Mouse (Mus musculus) CD4-positive, CD25-positive, alpha-beta regulatory T cell, adult 4 months (primary cell): ENCODE results near the gene Hdac4. TPM values are rescaled to one million over a fixed set of nuclear protein-coding genes. Genes with fewer than 3 reads are reported as not detected.
A peak's percentile ranks its signal among the peaks of the same experiment; 100 is the strongest.

Experiments
- ATAC-seq: one replicate; pipeline ENCODE4 v1.8.0; 2017
- polyA plus RNA-seq, 2 experiments: library from polyadenylated mRNA; unstranded; fragments of 100-300 nt; shearing (Covaris generic); gene quantifications; one replicate each; pipeline ENCODE4 v1.2.1; 2017

Gene Hdac4
- polyA plus RNA-seq, 2 experiments from 2014 or later: 61.6 to 72.5 TPM

DNA sequence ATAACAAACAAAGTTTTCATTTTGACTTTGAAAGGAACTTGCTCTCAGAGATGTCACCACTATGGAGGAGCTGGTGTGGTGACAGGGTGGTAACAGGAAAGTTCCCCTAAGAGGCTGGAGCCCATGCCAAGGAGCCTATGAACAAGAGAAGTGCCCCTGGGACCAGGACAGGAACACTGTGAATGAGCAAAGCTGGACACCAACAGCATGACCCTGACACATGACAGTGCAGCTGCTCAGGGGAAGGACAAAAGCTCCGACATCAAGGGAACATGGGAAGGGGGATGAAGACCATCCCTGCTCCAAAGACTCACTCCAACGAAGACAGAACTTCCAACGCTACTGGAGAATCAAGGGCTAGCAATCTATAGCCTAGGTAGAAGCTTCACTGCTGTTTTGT is 97.0 kb downstream of the Hdac4 start:
- no peak for ATAC-seq

DNA sequence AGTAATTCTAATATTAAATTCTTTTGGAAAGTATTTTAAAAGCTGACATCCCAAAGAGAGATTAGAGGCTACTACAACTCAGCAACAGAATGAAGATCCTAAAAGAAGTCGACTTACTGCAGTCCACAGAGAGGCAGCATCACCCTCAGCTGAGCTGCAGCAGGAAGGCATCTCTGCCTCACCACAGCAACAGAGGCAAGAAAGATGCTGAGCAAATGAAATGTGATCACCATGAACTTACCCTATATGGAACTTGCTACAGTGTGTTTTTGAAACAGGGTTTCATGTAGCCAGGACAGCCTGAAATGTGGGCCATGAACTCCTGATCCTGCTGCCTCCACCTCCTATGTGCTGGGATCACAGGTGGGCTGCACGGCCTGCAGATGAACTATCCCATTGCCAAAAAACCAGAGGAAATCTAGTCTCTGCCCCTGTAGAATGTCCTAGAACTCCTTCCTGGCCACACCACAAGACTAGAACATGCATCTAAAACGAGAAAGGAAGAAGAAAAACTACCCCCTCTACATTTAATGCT is 98.4 kb downstream of the Hdac4 start:
- ATAC-seq: peak; percentile 67

DNA sequence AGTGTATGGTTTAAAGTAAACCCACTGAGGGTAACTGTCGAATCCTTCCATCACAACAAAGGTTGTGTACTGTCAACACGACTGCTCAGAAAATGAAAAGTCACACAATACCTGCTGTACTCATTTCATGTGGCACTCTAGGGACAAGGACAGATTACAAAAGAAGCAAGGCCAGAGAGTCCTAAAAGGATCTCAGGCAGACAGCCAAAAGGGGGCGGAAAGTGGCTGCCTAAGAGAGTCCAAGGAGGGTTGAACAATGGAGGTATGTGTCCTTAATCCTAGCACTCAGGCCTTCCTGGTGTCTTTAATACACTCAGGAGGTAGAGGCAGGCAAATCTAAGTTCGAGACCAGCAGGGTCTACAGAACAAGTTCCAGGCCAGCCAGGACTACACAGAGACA is 103.2 kb downstream of the Hdac4 start:
- no peak for ATAC-seq

DNA sequence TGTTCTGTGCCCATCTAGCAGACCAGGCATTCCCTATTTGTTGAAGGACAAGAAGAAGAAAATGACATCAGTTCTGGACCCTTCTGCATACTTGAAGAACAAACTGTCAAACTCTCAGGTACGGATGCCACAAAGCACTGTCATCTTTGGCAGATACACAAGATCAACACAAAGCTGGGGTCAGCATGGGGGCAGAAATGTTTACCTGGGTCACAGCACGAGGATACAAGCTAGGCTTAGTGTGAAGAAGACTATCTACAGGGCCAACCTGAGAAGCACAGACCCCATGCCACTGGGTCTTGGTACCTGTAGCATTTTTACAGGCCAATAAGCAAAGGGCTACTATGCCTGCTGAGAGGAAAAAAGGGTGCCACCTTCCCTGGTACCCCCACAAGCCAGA is 107.7 kb downstream of the Hdac4 start:
- no peak for ATAC-seq

DNA sequence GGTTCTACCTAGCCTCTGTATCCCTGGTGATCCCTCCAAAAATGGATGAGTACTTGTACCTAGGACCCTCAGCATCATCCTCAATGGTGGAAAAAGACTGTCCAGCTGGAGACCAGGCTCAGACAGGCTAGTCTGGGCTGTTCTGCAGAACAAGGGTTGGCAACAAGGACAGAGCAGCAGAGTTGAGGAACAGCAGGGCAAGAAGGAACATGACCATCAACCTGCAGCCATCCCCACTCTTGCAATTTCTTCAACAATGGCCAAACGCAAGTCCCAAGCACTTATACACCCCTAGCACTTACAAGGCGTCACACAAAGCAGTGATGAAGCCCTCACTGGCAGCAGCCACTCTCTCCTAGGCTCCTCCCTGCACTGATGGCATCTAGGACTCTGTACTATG is 108.2 kb downstream of the Hdac4 start:
- no peak for ATAC-seq

DNA sequence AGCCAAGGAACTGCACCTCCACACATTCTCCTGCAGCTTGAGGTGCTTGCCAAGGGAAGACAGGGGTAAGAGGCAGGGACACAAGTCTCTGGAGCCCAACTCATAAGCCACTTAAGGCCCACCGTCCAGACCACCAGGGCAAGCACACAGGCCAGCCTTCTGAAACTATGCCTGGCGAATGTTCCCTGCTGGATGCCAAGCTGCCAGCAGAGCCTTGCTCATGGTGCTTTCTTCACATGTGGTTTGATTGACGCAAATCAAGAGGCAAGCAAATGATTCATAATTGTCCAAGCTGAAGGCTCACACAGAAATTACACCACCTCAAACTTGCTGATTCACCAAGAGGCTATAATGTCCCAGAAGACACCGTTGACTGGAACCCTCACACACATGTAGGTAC is 108.7 kb downstream of the Hdac4 start:
- no peak for ATAC-seq

DNA sequence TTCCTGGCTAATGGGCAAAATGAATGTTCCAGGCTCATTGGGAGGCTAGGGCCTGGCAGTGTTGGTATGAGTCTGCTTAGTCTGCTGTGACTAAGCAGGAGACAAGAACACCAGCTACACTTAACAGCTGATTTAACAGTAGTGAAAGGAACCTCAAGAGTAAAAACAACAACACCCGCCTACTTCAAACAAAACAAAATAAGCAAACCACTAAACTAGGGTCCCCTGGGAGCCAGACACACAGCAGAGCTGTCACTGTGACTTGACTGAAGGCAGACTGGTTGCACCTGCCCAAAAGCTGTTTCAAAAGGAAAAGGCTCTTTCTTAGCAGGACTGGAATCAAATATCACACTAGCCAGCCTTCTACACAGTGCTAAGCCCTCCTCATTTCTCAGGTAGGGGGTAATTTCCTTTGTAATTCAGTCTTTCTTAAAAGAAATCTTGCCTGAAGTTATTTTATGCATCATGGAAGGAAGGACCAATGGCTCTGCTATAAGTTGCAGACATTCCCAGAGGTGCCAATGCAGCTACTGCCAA is 109.2 kb downstream of the Hdac4 start:
- peak; percentile 38 for ATAC-seq

DNA sequence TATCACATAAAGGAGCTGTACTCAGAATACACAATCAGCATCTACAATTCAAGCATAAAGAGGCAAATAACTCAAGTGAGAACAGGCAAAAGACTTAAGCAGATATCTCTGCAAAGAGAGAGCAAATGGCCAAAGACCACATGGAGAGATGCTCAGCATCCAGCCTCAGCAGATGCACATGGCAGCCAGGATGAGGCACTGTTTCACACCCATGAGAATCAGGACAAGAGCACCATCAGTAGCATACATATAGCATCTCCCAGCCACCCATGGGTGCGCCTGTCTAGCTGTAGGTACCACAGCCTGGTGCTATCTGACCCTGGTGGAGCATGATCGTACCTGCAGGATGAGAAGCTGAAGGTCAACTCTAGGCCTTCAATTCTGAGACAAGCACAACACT is 110.8 kb downstream of the Hdac4 start:
- ATAC-seq: no peak

DNA sequence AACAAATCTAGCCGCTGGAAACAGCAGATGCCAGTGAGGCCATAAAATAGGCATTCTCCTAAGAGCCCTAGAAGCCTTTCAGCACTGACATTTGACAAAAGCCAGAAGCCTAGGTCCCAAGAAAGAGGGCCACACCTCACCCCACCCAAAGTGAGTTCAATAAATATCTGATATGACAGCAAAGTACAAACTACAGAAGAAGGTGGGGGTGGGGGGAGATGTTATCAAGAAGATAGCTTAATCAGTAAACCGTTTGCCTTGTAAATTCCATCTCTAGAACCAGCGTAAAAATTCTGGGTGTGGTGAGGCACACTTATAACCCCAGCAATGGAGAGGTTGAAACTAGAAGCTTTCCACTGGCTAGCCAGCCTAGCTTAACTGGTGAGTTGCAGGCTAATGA is 111.5 kb downstream of the Hdac4 start:
- no peak for ATAC-seq

DNA sequence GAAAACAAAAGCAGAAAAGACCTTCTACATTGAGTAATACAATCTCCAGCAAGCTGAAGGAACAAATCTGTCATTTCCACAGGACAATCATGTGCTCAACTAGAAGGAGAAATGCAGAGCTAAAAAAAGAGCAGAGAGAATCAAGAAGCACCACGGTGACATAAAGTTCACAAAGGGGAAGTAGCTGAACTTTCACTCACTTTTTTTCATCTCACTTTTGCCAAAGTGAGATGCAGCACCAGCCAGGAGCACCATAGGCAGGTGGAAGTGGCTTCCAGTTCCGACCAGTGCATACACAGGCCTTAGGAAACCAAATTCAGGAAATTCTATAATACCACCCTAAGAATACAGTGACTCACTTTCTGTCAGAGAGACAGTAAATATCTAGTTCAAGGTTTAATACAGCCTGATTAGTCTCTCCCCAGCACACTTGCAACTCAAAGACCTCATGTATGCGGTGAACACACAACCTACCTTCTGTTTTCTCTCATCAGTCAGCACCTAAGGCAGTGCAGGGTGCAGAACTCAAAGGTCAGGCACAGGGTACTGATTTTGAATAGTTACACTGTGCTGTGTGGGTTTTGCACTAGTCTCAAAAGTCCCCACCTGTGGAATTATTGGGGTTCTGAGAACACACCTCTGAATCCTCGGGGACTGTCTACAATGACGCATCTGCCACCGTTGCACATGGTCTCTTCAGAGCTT is 112.5 kb downstream of the Hdac4 start:
- no peak for ATAC-seq

DNA sequence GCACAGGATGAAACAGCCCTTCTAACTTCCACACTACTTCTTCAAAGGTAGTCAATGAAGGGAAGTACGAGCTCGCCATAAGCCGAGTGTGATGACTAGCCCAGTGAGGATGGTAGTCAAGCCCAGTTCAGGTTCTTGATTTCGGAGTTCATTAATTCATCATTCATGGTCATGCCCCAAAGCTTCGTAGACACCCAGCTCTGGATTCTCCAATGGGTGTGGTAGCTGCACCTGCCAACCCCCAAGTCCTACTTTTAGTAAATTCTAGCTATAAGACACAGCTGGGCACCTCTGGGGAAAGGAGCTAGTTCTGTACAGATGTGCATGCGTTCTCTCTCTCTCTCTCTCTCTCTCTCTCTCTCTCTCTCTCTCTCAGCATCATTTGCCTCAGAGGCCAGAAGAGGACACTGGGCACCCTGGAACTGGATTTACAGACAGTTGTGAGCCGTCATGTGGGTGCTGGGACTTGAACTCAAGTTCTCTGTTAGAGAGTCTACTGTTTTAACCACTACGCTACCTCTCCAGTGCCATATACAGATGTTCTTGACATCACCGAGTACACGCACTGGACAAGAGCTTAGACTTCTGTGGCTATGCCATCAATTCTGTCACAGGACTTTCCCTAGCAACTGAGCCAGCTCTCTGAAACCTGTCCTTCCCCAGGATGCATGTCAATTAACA is 113.2 kb downstream of the Hdac4 start:
- no peak for ATAC-seq

DNA sequence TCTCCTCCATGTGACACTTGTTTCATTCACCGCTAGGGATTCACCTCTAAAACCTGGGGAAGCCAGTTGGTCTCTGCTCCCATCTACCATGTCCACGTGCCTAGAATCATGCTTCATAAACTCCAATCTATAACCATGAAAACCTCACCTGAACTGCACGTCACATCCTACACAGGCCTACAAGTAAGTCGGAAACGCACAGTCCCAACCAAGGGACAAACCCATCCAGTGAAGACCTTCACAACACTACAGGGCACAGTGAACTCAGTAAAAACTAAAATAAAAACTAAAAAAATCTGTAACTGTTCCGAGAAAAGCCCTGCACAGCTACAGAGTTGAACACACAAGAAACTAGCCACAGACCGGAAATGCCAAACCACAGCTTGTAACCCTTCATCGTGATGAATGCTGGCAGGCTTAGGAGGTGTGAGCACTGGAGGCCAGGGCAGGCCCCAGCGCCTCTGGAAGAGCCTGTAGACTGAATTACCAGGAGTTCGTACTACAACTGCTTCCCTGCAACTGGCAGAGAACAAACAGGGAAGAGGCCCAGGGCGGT is 115.4 kb downstream of the Hdac4 start:
- ATAC-seq: peak; percentile 86

DNA sequence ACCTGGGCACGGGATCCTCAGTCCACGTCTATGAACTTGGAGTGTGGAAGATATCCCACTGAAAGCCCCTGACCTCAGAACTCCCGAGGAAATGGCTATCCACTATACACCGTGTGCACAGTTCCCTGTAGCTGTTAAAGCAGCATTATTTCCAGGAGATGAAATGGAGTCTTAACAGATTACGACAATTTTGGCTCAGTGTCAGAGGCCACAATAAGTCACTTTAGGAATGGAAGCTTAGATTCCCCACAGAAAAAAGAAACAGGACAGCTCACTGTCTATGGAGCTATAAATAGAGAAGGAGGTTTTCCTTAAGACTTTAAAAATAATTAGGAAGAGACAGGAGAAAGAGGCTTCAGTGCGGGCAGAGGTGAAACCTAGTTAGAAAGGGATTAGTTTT is 120.2 kb downstream of the Hdac4 start:
- ATAC-seq: no peak

DNA sequence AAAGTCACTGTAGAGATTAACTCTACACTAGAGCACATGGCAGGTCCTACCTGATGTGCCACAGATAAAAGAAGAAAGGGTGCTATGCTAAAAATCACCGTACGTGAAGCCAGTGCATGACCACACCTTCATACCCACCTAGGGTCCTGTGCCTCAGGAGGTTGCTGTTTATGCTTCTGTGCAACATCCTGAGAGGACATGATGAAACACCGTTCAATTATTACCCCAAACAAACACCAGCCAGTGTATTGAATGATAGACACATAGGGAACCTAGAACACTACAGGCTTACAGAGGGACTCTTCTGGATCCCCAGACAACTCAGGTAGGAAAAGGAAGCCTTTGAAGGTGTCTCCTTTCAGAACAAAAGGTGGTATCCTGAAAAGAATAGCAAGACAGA is 120.8 kb downstream of the Hdac4 start:
- ATAC-seq: no peak

DNA sequence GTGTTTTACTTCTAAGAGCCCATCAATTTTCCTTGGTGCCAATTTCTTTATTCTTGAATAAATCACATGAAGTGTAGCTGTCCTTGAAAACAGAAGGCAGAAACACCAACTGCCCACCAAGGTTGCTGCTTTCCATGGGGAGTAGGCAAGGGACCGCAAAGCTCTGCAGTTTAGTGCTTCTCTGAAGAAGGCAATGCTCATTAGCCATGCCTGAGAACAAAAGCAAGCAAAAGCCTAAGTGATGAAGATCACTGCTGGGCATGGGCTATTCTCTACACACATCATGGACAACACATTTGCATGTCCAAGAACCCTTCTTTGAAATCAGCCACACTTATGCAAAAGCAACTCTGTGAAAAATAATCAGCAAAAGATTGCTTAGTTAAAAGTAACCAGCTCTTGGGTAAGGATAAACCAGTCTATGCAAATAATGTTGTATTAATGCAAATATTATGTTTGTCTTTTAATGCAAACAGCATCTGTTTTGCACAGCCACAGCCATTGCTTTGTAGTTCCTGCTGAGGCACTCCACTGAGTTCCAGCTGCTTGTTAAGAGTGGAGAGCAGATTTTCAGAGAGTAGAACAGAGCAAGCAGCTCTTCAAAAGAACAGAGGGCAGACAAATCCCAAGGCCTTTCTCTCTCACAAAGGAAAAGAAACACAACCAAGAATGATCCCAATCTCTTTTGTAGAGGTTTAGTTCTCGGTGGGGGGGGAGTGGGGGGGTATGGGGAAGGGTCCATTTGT is 125.4 kb downstream of the Hdac4 start:
- no peak for ATAC-seq

DNA sequence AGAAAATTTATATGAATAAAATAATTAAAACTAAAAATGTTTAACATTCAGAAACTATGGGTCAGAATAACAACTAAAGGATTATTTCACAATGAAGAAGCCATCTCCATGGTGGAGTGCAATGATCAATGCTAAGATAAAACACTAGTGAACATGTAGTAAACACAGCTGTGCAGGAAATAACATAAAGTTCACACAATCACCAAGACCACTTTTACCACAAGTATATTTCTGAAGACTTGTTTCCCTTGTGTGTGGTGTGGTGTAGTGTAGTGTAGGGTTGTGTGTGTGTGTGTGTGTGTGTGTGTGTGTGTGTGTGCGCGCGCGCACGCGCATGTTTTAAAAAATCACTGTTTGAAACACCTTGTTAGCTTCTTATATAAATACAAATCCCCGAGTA is 126.0 kb downstream of the Hdac4 start:
- ATAC-seq: peak; percentile 78

DNA sequence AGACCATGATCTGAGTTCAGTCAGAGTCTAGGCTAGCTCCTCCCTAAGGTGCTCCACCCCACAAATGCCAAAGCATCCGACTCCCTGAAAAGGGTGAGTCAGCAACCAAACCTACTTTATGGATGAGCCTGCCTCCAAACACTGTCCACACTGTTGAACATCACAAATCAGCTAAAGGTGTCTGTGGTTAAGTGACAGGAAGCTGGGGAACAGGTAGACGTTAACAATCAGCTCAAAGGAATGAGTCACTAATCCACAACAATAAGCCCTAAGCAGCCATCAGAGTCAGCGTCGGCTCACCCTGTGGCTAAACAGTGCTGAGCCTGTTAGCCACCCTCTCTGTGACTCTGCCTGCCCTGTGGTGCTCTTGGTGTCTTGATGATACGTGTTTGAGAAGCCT is 131.2 kb downstream of the Hdac4 start:
- ATAC-seq: peak; percentile 94

DNA sequence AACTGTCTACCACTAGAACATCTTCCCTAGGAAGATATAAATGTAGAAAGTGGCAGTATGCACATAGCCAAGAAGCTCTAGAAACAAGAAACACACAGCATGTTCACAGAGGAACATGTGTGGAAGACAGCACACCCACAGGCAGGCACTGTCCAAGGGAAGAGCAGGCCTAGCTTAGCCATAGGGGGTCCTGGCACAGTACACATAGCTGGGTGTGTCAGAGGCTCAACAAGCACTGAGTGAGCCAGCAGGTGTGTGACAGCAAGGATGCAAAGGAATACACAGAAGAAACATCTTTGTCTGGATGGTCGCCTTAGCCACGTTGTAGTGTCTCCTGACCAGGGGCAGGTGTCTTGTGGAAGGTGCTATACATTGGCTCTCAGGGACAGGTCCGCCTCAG is 132.2 kb downstream of the Hdac4 start:
- no peak for ATAC-seq

DNA sequence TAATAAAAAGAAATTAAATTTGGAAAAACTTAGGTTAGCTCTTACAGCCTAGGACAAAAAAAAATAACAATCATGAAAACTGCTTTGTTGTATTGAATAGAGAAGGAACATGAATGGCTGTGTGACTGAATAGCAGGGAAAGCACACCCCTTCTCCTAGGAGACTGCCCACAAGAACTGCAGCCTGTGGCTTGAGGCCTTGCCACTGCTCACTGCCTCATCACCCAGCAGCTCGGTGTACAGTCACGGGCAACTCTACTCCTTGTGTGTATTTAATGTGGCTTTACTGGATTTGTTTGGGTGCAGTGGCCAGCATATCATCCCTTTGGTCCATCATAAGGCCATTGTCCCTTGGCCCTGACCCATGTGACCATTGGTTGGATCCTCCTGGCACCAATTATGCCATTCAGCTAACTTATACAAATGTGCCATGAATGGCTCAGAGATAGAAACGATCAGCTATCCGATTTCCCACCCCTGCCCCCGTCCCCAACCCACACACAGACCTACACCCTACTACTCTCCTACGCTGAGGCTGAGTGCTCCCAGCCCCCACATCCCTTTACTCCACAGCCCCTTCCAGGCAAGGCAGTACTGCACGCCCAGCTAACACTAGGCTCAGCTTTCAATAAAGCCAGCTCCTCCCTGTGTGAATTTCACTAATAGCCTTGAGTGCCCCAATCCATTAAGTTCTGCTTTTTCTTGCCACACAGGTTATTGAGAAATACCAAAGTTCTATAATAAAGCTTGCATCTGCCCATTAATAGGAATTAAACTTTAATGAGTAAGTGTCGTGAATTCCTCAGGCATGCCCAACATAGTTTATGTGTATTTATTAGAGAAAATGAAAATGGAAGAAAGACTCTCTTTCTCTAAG is 134.1 kb downstream of the Hdac4 start:
- no peak for ATAC-seq

DNA sequence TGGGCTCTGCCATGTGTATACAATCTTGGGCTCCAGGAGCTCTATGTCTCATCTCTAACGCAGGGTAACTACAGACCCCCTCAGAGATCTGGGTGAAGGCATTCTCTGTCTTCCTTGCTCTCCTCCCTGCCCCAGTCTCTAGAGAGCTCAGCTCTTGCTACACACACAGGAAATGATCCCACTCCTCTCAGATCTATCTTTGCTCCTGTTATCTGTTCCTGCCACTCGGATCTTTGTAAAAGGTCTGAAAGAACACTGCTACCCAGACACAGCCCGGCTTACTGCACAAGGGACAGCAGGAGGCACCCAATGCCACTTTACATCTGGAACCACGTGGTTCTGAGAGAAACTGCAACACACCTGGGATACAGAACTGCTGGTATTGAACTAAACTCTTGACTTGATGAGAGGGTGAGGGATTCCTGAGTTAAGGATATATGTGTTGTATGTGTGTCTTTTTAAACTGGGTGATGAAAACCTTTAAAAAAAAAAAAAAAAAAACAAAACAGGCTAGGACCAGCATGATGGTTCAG is 134.9 kb downstream of the Hdac4 start:
- ATAC-seq: no peak

DNA sequence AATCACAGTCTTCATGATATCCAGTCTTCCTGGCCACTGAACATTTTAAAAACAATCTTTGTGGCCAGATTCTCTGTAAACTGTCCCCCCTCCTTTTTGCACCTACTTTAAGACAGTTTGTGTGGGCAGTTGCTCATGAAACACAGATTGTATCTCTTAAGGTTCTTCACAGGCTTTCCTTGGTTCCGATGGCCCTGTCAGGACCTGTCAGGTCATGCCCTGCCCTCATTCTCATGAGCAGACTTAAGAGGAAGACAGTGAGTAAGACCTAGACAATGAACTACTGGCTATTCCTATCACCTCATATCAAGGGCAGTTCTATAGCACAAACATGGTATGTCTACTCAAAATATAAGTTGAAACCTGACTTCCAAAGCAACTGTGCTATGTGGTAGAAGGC is 135.9 kb downstream of the Hdac4 start:
- ATAC-seq: no peak
